Mouse (Mus musculus) C2C12 (cell line): ENCODE data around the gene Nos1.

Source experiments
- CEBPB ChIP-seq: IDR thresholded peaks from one replicate; pipeline ENCODE4 v1.6.1; 2011; ENCODE audit warnings: low read depth, mild to moderate bottlenecking, control low read depth, moderate library complexity
- CTCF ChIP-seq: IDR thresholded peaks from one replicate; pipeline ENCODE4 v1.5.1; 2011; ENCODE audit not compliant: control insufficient read depth, insufficient read depth, insufficient read length
- FOSL1 ChIP-seq: IDR thresholded peaks from one replicate; pipeline ENCODE4 v1.8.0; 2011; ENCODE audit warnings: mild to moderate bottlenecking, low read length; ENCODE audit not compliant: poor library complexity, insufficient read depth, severe bottlenecking
- MAX ChIP-seq: IDR thresholded peaks from one replicate; pipeline ENCODE4 v1.6.1; 2011; ENCODE audit warnings: mild to moderate bottlenecking, control low read depth
- MYOD1 ChIP-seq: IDR thresholded peaks from one replicate; pipeline ENCODE4 v1.6.1; 2011; ENCODE audit warnings: low read depth; ENCODE audit not compliant: control insufficient read depth, insufficient read length
- MYOG ChIP-seq: IDR thresholded peaks from one replicate; pipeline ENCODE4 v1.6.1; 2011; ENCODE audit not compliant: control insufficient read depth, insufficient read length; ENCODE audit errors: extremely low read depth
- USF1 ChIP-seq: IDR thresholded peaks from one replicate; pipeline ENCODE4 v1.6.1; 2011; ENCODE audit warnings: low read depth, mild to moderate bottlenecking, control low read depth, moderate library complexity

- no peak for TF ChIP-seq CTCF
- TF ChIP-seq MYOG = no peak
- no peak for TF ChIP-seq USF1
- no peak for TF ChIP-seq MAX
- TF ChIP-seq CEBPB = no peak
- no peak for TF ChIP-seq FOSL1
- TF ChIP-seq MYOD1 = no peak
Measured at GRCm38 (mm10) chr5:117764496-117764895, 16.3 kb upstream of the Nos1 start.
